In genomic region chr7:122460020-122460419, GRCm38 (mm10) we compare ENCODE assay signal across 5 mouse cellular contexts.
"Had no signal": no experiment of that assay in that cellular context is flagged by ENCODE, and none has a peak within 500 bp of the region (broad histone marks: within the 10 kb centered on the region; RNA-seq: fewer than 3 reads in every experiment).

No protein-coding gene starts in this region.

- H3K4me1 ChIP-seq: kidney, embryonic 15.5 days; limb, embryonic 12.5 days; limb, embryonic 15.5 days; liver, embryonic 13.5 days had no signal

- H3K27ac ChIP-seq: kidney, embryonic 15.5 days; limb, embryonic 12.5 days; limb, embryonic 15.5 days; liver, embryonic 13.5 days; stomach, postnatal 0 days had no signal

- H3K9me3 ChIP-seq: kidney, embryonic 15.5 days; limb, embryonic 12.5 days; limb, embryonic 15.5 days; liver, embryonic 13.5 days had no signal

- H3K4me2 ChIP-seq: kidney, embryonic 15.5 days; limb, embryonic 12.5 days; limb, embryonic 15.5 days; liver, embryonic 13.5 days had no signal

- H3K9ac ChIP-seq: kidney, embryonic 15.5 days; limb, embryonic 12.5 days; limb, embryonic 15.5 days; liver, embryonic 13.5 days had no signal

- H3K4me3 ChIP-seq: kidney, embryonic 15.5 days; limb, embryonic 12.5 days; limb, embryonic 15.5 days; liver, embryonic 13.5 days had no signal

- H3K27me3 ChIP-seq: liver, embryonic 13.5 days had no signal

- H3K36me3 ChIP-seq: kidney, embryonic 15.5 days; limb, embryonic 12.5 days; limb, embryonic 15.5 days; liver, embryonic 13.5 days had no signal
